Mouse (Mus musculus): ENCODE measurements at regions not wholly inside any gene's neighbourhood (a gene's known extent, or its start where the extent isn't known, plus 50 kb on each side); places are given as distances from the start of the nearest gene placed in this dataset.

DNA sequence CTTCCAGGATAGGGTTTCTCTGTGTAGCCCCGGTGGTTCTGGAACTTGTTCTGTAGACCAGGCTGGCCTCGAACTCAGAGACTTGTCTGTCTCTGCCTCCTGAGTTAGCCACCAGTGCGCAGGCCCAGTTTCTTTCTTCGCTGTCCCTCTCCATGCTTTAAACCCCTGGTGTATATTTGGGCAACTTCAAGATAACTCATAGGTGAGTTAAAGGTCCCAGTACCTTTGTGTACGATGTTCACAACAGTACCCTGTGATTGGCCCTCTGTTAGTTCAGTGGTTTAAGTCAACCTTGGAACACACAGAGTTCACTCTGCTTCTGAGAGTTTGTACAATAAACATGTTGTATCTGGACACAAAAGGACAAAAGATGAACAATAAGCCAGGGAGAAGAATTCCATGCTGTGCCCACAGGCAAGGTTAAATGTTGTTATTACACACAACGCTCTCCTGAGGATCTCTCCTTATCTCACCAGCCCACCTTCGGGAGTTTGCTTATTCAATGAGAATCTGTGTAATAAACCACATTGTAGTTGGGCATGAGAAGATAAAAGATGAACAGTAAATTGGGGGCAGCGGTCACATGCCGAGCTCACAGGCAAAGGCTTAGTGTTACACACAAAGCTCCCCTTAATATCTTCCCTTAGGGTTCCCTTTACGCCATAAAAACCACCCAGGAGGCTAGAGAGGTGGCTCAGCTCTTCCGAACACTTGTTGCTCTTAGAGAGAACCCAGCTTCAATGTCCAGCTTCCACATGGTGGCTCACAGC, 78.6 kb upstream of the Cpsf6 start:
- TF ChIP-seq CTCF (IDR thresholded peaks at IDR 0.05; ENCODE audit: borderline replicate concordance, insufficient read depth, low read length) (no peak), POLR2A (IDR thresholded peaks at IDR 0.05; ENCODE audit: low read depth, low read length) (no peak)
- no peak overlapping the region for H3K4me3 ChIP-seq (ENCODE audit: insufficient read depth, low read length)
- no peaks in the 10 kb centered on the region for H3K4me1 ChIP-seq (ENCODE audit: control insufficient read depth, insufficient read depth, low read length)
- H3K27ac ChIP-seq (ENCODE audit: insufficient read depth, low read length), result no peak overlapping the region

DNA sequence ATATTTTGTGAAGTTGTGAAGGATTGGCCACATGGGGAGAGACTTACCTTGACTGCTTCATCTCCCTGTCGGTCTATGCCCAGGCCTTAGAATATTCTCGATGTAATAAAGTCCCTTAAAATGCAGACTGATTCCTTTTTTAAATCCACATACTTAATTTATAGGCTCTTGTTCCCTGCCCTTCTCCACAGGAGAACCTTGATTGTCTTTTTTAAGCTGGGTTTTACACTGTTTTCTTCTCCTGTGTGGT, 77.8 kb upstream of the Cpsf6 start:
- H3K4me1 ChIP-seq (ENCODE audit: control insufficient read depth, insufficient read depth, low read length), result no peaks in the 10 kb centered on the region
- H3K4me3 ChIP-seq (ENCODE audit: insufficient read depth, low read length), result no peak overlapping the region
- TF ChIP-seq CTCF (IDR thresholded peaks at IDR 0.05; ENCODE audit: borderline replicate concordance, insufficient read depth, low read length), result no peak
- TF ChIP-seq POLR2A (IDR thresholded peaks at IDR 0.05; ENCODE audit: low read depth, low read length), result no peak
- no peak overlapping the region for H3K27ac ChIP-seq (ENCODE audit: insufficient read depth, low read length)

- no peak overlapping the region for H3K27ac ChIP-seq (ENCODE audit: insufficient read depth, low read length)
These were observed 77.3 kb upstream of the Cpsf6 start for GRCm38 (mm10) chr10:117456904-117457700.

DNA sequence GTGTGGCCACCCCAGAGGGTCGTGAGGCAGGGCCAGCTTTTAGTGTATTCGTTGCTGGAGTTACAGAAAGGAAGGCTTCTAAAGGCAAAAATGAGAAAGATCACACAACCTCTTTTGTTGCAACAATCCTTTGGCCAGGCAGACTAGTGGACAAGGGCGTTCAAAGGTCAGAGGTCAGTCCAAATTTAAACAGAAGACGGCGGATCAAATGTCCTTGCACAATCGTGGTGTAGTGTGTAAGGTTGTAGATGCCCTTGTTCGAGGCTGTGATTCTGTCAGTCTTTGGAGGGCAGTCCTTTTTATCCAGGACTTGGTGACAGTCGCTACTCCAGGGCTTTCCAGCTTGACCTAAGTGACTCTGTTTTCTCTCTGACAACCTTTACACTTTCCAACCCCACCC, 76.6 kb upstream of the Cpsf6 start:
- TF ChIP-seq POLR2A (IDR thresholded peaks at IDR 0.05; ENCODE audit: low read depth, low read length) (no peak), CTCF (IDR thresholded peaks at IDR 0.05; ENCODE audit: borderline replicate concordance, insufficient read depth, low read length) (no peak)
- Histone ChIP-seq H3K27ac (ENCODE audit: insufficient read depth, low read length) (no peak overlapping the region), H3K4me3 (ENCODE audit: insufficient read depth, low read length) (no peak overlapping the region), H3K4me1 (ENCODE audit: control insufficient read depth, insufficient read depth, low read length) (no peaks in the 10 kb centered on the region)

More at GRCm38 (mm10) chr10:117456904-117457700, 77.3 kb upstream of the Cpsf6 start:
- no peak for TF ChIP-seq CTCF (IDR thresholded peaks at IDR 0.05; ENCODE audit: borderline replicate concordance, insufficient read depth, low read length)
- no peak for TF ChIP-seq POLR2A (IDR thresholded peaks at IDR 0.05; ENCODE audit: low read depth, low read length)
- no peak overlapping the region for H3K4me3 ChIP-seq (ENCODE audit: insufficient read depth, low read length)
- no peaks in the 10 kb centered on the region for H3K4me1 ChIP-seq (ENCODE audit: control insufficient read depth, insufficient read depth, low read length)

GRCm38 (mm10) chr10:117455595-117456302, 75.9 kb upstream of the Cpsf6 start:
- no peak for TF ChIP-seq POLR2A (IDR thresholded peaks at IDR 0.05; ENCODE audit: low read depth, low read length)
- no peak for TF ChIP-seq CTCF (IDR thresholded peaks at IDR 0.05; ENCODE audit: borderline replicate concordance, insufficient read depth, low read length)
- H3K27ac ChIP-seq (ENCODE audit: insufficient read depth, low read length), result no peak overlapping the region
- H3K4me3 ChIP-seq (ENCODE audit: insufficient read depth, low read length), result no peak overlapping the region
- no peaks in the 10 kb centered on the region for H3K4me1 ChIP-seq (ENCODE audit: control insufficient read depth, insufficient read depth, low read length)

- TF ChIP-seq CTCF (IDR thresholded peaks at IDR 0.05; ENCODE audit: borderline replicate concordance, insufficient read depth, low read length) (no peak), POLR2A (IDR thresholded peaks at IDR 0.05; ENCODE audit: low read depth, low read length) (no peak)
- Histone ChIP-seq H3K4me1 (ENCODE audit: control insufficient read depth, insufficient read depth, low read length) (no peaks in the 10 kb centered on the region), H3K4me3 (ENCODE audit: insufficient read depth, low read length) (no peak overlapping the region), H3K27ac (ENCODE audit: insufficient read depth, low read length) (no peak overlapping the region)
These were observed 75.1 kb upstream of the Cpsf6 start for GRCm38 (mm10) chr10:117454711-117455591.

DNA sequence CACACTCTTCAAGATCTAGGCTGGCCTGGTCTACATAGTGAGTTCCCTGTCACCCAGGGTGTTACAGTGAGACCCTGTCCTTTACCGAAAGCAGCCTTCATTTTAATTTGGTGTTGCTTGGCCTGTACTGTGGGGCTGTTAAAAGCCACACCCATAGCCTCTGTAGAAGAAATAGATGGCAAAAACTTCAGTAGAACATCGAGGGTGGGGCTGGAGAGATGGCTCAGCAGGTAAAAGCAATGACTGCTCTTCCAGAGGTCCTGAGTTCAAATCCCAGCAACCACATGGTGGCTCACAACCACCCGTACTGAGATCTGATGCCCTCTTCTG, 74.3 kb upstream of the Cpsf6 start:
- no peak overlapping the region for H3K4me3 ChIP-seq (ENCODE audit: insufficient read depth, low read length)
- no peaks in the 10 kb centered on the region for H3K4me1 ChIP-seq (ENCODE audit: control insufficient read depth, insufficient read depth, low read length)
- no peak for TF ChIP-seq POLR2A (IDR thresholded peaks at IDR 0.05; ENCODE audit: low read depth, low read length)
- TF ChIP-seq CTCF (IDR thresholded peaks at IDR 0.05; ENCODE audit: borderline replicate concordance, insufficient read depth, low read length), result no peak
- H3K27ac ChIP-seq (ENCODE audit: insufficient read depth, low read length), result no peak overlapping the region

GRCm38 (mm10) chr10:117453406-117454170, 73.8 kb upstream of the Cpsf6 start:
- Histone ChIP-seq H3K27ac (ENCODE audit: insufficient read depth, low read length) (no peak overlapping the region), H3K4me1 (ENCODE audit: control insufficient read depth, insufficient read depth, low read length) (no peaks in the 10 kb centered on the region), H3K4me3 (ENCODE audit: insufficient read depth, low read length) (no peak overlapping the region)
- TF ChIP-seq CTCF (IDR thresholded peaks at IDR 0.05; ENCODE audit: borderline replicate concordance, insufficient read depth, low read length) (no peak), POLR2A (IDR thresholded peaks at IDR 0.05; ENCODE audit: low read depth, low read length) (no peak)
